Mouse (Mus musculus) skeletal muscle tissue, adult 2 months (tissue): ENCODE measurements around the gene Olfr93.
"Not testable (repeated sequence)": the region's sequence is repeated elsewhere in the genome, so short reads cannot be mapped to it uniquely, and the experiment has no call there.

Source experiments
- DNase-seq: peaks from one replicate; pipeline ENCODE4 v3.0.0-alpha.2; 2012; ENCODE audit warnings: low read depth, low spot score

The Olfr93 gene

GRCm38 (mm10) chr17:37161394-37161793 is at the start of gene Olfr93:
Gene Olfr93, minus strand, starts transcription at chr17:37161494.
- no peak for DNase-seq

- DNase-seq = no peak
Measured at GRCm38 (mm10) chr17:37203917-37204236, 42.6 kb upstream of the Olfr93 start.

DNA sequence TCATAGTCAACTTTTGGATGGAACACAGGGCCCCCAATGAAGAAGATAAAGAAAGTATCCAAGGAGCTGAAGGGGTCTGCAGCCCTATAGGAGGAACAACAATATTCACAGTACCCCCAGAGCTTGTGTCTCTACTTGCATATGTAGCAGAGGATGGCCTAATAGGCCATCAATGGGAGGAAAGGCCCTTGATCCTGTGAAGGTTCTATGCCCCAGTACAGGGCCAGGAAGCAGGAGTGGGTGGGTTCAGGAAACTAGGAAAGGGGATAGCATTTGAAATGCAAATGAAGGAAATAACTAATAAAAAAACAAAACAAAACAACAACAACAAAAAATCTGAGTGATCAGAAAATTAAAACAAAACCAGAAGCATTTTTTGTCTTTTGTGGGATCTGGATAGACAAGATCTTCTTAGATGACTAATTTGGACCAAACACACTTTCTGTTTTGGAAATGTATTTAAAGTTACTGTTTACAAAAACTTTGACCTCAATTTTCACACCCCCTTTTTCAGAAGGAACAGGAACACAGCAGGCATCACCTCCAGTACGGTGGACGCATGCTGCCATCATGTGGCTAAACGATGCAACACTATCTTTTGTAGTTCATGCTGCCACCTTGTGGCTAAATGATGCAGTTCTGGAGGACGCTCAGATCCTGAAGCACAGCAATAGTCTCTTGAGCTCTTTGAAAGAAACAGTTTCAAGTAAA is 42.1 kb upstream of the Olfr93 start:
- DNase-seq = peak; percentile 58

GRCm38 (mm10) chr17:37200894-37201293 is 39.6 kb upstream of the Olfr93 start, which contains the start of gene Olfr94:
Gene Olfr94, minus strand, starts transcription at chr17:37200994.
- no peak for DNase-seq

DNA sequence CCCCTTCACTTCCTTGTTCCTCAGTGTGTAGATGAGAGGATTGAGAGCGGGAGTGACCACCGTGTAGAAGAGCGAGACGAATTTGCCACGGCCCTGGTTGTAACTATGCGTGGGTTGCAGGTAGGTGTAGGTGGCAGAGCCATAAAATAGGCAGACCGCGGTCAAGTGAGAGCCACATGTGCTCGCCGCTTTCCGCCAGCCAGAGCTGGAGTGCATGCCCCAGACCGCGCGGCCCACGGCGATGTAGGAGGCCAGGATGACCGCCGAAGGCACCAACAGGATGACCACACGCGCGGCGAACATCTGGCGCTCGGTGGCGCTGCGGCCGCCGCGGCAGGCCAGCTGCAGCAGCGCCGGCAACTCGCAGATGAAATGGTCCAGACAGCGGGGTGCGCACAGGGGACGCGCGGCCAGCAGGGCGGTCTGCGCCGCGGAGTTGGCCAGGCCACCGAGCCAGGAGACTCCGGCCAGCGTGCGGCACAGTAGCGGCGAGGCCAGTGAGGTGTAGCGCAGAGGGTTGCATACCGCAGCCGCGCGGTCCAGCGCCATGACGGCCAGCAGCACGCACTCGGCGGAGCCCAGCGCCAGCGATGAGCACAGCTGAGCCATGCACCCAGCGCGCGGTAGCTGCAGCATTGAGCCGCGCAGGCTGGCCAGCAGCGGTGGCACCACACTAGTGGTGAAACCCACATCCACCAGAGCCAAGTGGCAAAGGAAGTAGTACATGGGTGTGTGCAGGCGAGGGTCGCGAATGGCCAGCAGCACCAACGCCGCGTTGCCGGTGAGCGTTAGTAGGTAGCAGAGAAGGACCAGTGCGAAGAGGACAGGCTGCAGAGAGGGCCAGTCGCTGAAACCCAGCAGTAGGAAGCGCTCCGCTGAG is 35.8 kb upstream of the Olfr93 start:
- DNase-seq = no peak

GRCm38 (mm10) chr17:37194782-37195181 is 33.5 kb upstream of the Olfr93 start:
- DNase-seq = no peak

- no peak for DNase-seq
Measured at GRCm38 (mm10) chr17:37193656-37194055, 32.4 kb upstream of the Olfr93 start, which contains the start of gene Ubd. Gene Ubd, plus strand, starts transcription at chr17:37193892.

DNA sequence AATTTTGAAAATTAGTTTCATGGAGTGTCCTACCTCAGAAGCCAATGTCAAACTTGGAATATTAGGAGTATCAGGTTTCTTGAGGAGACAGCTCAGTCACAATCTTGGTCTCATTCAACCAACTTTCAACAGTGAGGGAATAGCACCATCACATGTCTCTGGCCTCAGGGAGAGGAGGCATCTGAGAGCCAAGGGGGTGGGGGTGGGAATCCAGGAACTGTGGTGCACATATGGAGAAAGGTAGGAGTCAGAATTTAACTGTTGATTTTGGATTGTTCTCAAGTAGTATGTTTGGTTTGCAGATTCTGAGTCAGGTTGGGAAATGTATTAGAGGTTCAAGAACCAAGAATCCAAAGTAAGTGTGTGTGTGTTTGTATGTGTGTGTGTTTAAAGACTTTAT is 31.7 kb upstream of the Olfr93 start:
- DNase-seq = no peak

- DNase-seq = peak; percentile 6
Measured at GRCm38 (mm10) chr17:37190711-37191110, 29.4 kb upstream of the Olfr93 start.

DNA sequence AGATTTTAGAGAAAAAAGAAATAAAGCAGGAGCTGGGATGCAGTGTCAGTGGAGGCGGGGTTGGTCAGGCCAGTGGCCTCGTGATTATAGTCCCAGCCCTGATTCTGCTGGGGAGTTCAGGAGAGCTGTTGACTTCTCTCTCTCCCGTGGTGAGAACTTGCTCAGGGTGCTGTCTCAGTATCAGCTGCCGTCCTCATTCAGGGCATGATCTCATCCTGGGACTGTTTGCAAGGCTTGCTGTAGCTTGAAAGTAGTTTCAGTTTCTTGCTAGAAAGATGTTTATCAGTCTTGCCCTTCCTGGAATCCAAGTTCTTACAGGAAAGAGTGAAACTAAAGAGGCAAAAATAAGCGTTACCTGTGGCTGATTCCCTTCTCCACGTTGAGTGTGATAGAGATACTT is 24.2 kb upstream of the Olfr93 start:
- DNase-seq = peak; percentile 3

DNA sequence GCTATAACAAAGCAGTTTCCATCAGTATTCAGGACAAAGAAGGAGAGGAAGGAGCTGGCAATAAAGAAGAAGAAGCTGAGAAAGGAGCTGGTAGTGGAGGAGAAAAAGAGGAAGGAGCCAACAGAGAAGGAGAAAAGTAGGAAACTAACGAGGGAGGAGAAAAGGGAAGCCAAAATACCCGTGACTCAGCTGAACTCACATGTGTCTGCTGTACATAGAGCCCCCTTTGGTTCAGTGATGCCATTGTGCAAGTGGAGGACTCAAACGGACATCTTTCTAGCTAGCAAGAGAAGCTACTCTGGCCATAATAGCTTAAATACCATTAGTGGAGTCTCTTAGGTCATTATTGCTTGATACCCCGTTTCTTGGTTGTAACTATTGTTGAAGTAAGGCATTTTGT is 29.9 kb downstream of the Olfr93 start:
- DNase-seq = not testable (repeated sequence)

DNA sequence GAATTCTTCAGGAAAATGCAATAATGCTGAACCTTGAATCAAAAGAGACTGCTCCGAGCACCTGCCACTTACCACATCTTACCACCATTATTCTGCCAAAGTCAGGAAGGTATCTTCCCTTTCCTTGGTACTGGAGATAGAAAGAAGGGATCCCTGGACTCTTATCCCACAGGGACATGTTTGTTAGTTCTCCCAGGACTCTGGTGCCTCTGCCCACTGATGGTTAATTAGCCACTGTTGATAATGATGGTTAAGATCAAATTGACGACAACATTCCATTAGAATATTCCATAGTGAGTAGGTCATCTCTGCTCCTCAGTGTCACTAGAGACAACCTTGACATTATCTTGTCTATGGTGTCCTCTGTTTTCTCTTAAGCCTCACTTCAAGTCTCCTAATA is 41.3 kb downstream of the Olfr93 start, which contains the start of gene Olfr92:
Gene Olfr92 (minus strand): TSS at position 101 of the 400 bp plus-strand sequence.
- no peak for DNase-seq

- DNase-seq = no peak
Measured at GRCm38 (mm10) chr17:37098178-37098577, 63.1 kb downstream of the Olfr93 start, which contains the start of gene Olfr91. Gene Olfr91, minus strand, starts transcription at chr17:37098278.

- DNase-seq = no peak
Measured at GRCm38 (mm10) chr17:37093289-37093688, 68.0 kb downstream of the Olfr93 start.

GRCm38 (mm10) chr17:37092198-37092597 is 69.1 kb downstream of the Olfr93 start:
- DNase-seq = no peak
